Mouse (Mus musculus) liver, adult 2 months (tissue): ENCODE measurements at regions not wholly inside any gene's neighbourhood (a gene's known extent, or its start where the extent isn't known, plus 50 kb on each side); places are given as distances from the start of the nearest gene placed in this dataset.
A peak's percentile ranks its signal among the peaks of the same experiment; 100 is the strongest.

Source experiments
- DNase-seq: peaks from one replicate; pipeline ENCODE4 v3.0.0-alpha.2; 2011; ENCODE audit warnings: low read depth, low spot score; ENCODE audit errors: extremely low read depth
- H3K27ac ChIP-seq: fragments of 200-500 bp; replicated peaks from 2 replicates; pipeline ENCODE4 v1.5.1; 2012; ENCODE audit warnings: low read depth, mild to moderate bottlenecking, control low read depth, inconsistent platforms, low read length; ENCODE audit not compliant: insufficient read depth
- H3K27me3 ChIP-seq: fragments of 200-500 bp; 2 replicates; pipeline ENCODE4 v1.6.1; 2012; ENCODE audit warnings: mild to moderate bottlenecking, moderate library complexity, low read length, inconsistent platforms; ENCODE audit not compliant: control insufficient read depth, insufficient read depth
- H3K36me3 ChIP-seq: fragments of 200-500 bp; 2 replicates; pipeline ENCODE4 v1.6.1; 2012; ENCODE audit warnings: low read length, inconsistent platforms; ENCODE audit not compliant: control insufficient read depth, insufficient read depth
- H3K4me1 ChIP-seq: fragments of 200-500 bp; 2 replicates; pipeline ENCODE4 v1.6.1; 2011; ENCODE audit warnings: low read length; ENCODE audit not compliant: control insufficient read depth, insufficient read depth
- H3K4me3 ChIP-seq: fragments of 200-500 bp; 2 replicates; pipeline ENCODE4 v1.5.1; 2011; ENCODE audit warnings: low read depth, mild to moderate bottlenecking, control low read depth, low read length, moderate library complexity; ENCODE audit not compliant: insufficient read depth
- H3K79me2 ChIP-seq: fragments of 200-500 bp; 2 replicates; pipeline ENCODE4 v1.6.1; 2012; ENCODE audit warnings: inconsistent platforms, mild to moderate bottlenecking, low read length, moderate library complexity; ENCODE audit not compliant: control insufficient read depth, insufficient read depth
- H3K9ac ChIP-seq: fragments of 200-500 bp; 2 replicates; pipeline ENCODE4 v1.6.1; 2012; ENCODE audit warnings: low read depth, mild to moderate bottlenecking, control low read depth, inconsistent platforms, low read length
- CTCF ChIP-seq: fragments of 200-500 bp; IDR thresholded peaks from 2 replicates; pipeline ENCODE4 v1.5.1; 2011; ENCODE audit warnings: low read depth, low read length, control low read depth
- POLR2A ChIP-seq: fragments of 200-500 bp; IDR thresholded peaks from 2 replicates; pipeline ENCODE4 v1.6.1; 2011; ENCODE audit warnings: low read length, control low read depth; ENCODE audit not compliant: insufficient read depth; ENCODE audit errors: extremely low read depth
- WGBS: fragments of 180-500 bp; shearing (Covaris S2); methylation state at CpG from one replicate; pipeline ENCODE4 v1.1.7; 2018; 5-methylcytosine and 5-hydroxymethylcytosine counted together

DNA sequence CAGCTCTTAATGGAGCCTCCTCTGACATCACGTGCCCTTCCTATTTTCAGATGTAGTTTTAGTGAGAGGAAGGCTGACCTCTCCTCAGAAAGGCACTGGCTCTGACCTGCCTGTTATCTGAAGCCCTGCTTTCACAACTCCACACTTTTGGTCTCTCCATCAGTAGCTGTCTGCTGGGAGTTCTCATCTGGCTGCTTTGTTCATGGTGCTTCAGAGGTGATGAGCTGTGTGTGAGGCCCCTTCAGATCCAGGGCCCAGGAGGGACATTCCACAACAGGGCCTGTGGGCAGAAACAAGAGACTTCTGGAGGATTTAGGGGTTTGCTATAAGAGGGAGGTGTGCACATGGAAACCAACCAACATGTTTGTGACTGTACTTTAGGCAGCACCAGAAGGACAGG, 50.8 kb upstream of the Fhl2 start:
- no peak overlapping the region for H3K4me3 ChIP-seq
- DNase-seq = no peak
- H3K36me3 ChIP-seq = no peaks in the 10 kb centered on the region
- no peaks in the 10 kb centered on the region for H3K27me3 ChIP-seq
- no peak overlapping the region for H3K27ac ChIP-seq
- no peaks in the 10 kb centered on the region for H3K4me1 ChIP-seq
- WGBS = 82% methylated on average over 1 of the region's 1 CpGs
- no peak for TF ChIP-seq POLR2A
- TF ChIP-seq CTCF = no peak
- H3K79me2 ChIP-seq = no peaks in the 10 kb centered on the region
- H3K9ac ChIP-seq = no peak overlapping the region

DNA sequence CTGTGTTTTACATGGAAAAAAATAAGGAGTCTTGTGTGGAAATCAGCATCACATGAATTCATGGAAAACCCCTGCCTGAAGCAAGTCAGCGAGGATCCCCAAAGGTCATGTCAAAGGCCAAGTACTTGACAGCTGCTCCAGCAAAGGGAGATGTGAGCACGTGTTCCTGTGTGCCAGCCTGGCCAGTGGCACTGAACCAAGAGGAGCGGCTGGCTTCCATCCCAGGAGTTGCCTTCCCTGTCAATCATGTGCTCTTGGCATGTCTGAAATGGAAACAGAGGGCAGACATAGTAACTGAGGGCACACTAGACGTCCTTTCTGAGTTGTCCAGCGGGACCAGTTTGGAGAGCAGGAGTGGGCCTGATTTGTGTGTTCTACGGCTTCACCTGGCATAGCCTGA, 53.5 kb upstream of the Fhl2 start:
- Histone ChIP-seq H3K4me1 (no peaks in the 10 kb centered on the region), H3K27me3 (no peaks in the 10 kb centered on the region), H3K27ac (no peak overlapping the region), H3K36me3 (no peaks in the 10 kb centered on the region), H3K9ac (no peak overlapping the region), H3K79me2 (no peaks in the 10 kb centered on the region), H3K4me3 (no peak overlapping the region)
- DNase-seq = peak; percentile 91
- 32% methylated on average over 6 of the region's 6 CpGs for WGBS
- TF ChIP-seq CTCF = no peak
- no peak for TF ChIP-seq POLR2A

- DNase-seq = no peak
- Histone ChIP-seq H3K27me3 (no peaks in the 10 kb centered on the region), H3K79me2 (no peaks in the 10 kb centered on the region), H3K4me3 (no peak overlapping the region), H3K9ac (no peak overlapping the region), H3K27ac (no peak overlapping the region), H3K36me3 (no peaks in the 10 kb centered on the region), H3K4me1 (no peaks in the 10 kb centered on the region)
- WGBS = 76% methylated on average over 7 of the region's 7 CpGs
- no peak for TF ChIP-seq CTCF
- no peak for TF ChIP-seq POLR2A
Measured at GRCm38 (mm10) chr1:43251356-43251755, 54.6 kb upstream of the Fhl2 start.

GRCm38 (mm10) chr1:43254129-43254528, 57.3 kb upstream of the Fhl2 start:
- TF ChIP-seq POLR2A (no peak), CTCF (no peak)
- Histone ChIP-seq H3K27me3 (no peaks in the 10 kb centered on the region), H3K4me1 (no peaks in the 10 kb centered on the region), H3K79me2 (no peaks in the 10 kb centered on the region), H3K4me3 (no peak overlapping the region), H3K27ac (no peak overlapping the region), H3K9ac (no peak overlapping the region), H3K36me3 (no peaks in the 10 kb centered on the region)
- no peak for DNase-seq
- 80% methylated on average over 1 of the region's 1 CpGs for WGBS

DNA sequence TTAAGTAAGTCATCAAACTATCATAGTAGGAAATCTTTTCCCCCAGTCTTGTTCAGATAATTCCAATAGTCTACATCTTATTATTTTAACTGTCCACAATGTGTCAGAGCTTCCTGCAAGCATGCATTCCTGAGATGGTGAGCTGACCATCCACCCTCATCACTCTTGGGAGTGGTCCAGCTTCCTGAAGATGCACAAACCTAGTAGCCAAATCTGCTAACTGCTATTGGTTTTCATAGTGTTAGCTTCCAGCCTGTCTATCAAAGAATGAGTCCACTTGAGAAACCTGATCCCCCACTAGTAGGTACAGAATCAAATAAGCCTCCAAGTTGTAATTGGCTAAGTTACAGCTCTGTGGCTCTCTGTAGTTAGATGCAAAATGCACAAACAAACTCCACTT, 59.3 kb upstream of the Fhl2 start:
- Histone ChIP-seq H3K9ac (no peak overlapping the region), H3K4me3 (no peak overlapping the region), H3K79me2 (no peaks in the 10 kb centered on the region), H3K27me3 (no peaks in the 10 kb centered on the region), H3K27ac (no peak overlapping the region), H3K36me3 (no peaks in the 10 kb centered on the region), H3K4me1 (no peaks in the 10 kb centered on the region)
- TF ChIP-seq CTCF (no peak), POLR2A (no peak)
- DNase-seq = no peak

GRCm38 (mm10) chr1:43257909-43258308, 61.1 kb upstream of the Fhl2 start:
- no peaks in the 10 kb centered on the region for H3K4me1 ChIP-seq
- H3K36me3 ChIP-seq = no peaks in the 10 kb centered on the region
- DNase-seq = no peak
- no peak for TF ChIP-seq CTCF
- TF ChIP-seq POLR2A = no peak
- H3K9ac ChIP-seq = no peak overlapping the region
- no peaks in the 10 kb centered on the region for H3K79me2 ChIP-seq
- H3K27me3 ChIP-seq = no peaks in the 10 kb centered on the region
- WGBS = 80% methylated on average over 6 of the region's 6 CpGs
- H3K4me3 ChIP-seq = no peak overlapping the region
- H3K27ac ChIP-seq = no peak overlapping the region

DNA sequence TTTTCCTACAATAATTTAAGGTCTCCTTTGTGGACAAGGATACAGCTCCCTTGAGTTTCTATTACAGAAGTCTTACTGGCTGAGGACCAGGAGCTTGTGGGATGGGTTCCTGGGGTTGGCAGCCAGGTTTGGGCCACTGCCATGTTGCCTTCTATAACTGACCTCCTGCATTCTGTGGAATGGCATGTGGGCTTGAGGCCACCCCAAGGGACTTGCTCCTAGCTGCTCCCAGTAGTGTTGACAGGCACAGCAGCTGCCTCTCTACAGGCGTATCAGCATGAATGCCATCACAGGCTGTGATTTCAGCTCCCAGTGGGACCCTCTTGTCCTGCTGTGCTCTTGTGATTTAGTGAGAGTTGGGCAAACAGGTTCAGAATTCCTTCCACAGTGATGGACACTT, 63.1 kb upstream of the Fhl2 start:
- H3K9ac ChIP-seq = no peak overlapping the region
- 91% methylated on average over 1 of the region's 1 CpGs for WGBS
- no peak for DNase-seq
- H3K27ac ChIP-seq = no peak overlapping the region
- H3K79me2 ChIP-seq = no peaks in the 10 kb centered on the region
- no peaks in the 10 kb centered on the region for H3K4me1 ChIP-seq
- no peaks in the 10 kb centered on the region for H3K27me3 ChIP-seq
- H3K36me3 ChIP-seq = no peaks in the 10 kb centered on the region
- no peak overlapping the region for H3K4me3 ChIP-seq
- TF ChIP-seq POLR2A = no peak
- TF ChIP-seq CTCF = no peak
